Mouse (Mus musculus) stomach, embryonic 14.5 days (tissue): Measurements from ENCODE around the gene Agtr2. TPM values are rescaled to one million over a fixed set of nuclear protein-coding genes. Genes with fewer than 3 reads are reported as not detected.
A peak's percentile ranks its signal among the peaks of the same experiment; 100 is the strongest.
"Not testable (repeated sequence)": the region's sequence is repeated elsewhere in the genome, so short reads cannot be mapped to it uniquely, and the experiment has no call there.

Experiments used
- ATAC-seq: fragments of 200-750 bp; cut with Nextera tagmentation; 2 replicates; pipeline ENCODE4 v1.8.0; 2017; ENCODE audit warnings: low read depth, moderate TSS enrichment; ENCODE audit not compliant: insufficient number of reproducible peaks, insufficient read depth, low FRiP score
- H3K27ac ChIP-seq: fragments of 300-500 bp; sonication (generic); 2 replicates; pipeline ENCODE4 v1.5.1; 2014; ENCODE audit warnings: mild to moderate bottlenecking, low read length, moderate library complexity, mixed read lengths
- H3K27me3 ChIP-seq: fragments of 300-500 bp; sonication (generic); 2 replicates; pipeline ENCODE4 v1.6.1; 2014; ENCODE audit warnings: low read length, control low read depth, mixed read lengths; ENCODE audit not compliant: control insufficient read depth, insufficient read depth
- H3K36me3 ChIP-seq: fragments of 300-500 bp; sonication (generic); 2 replicates; pipeline ENCODE4 v1.6.1; 2014; ENCODE audit warnings: mild to moderate bottlenecking, control low read depth, low read length, moderate library complexity, mixed read lengths; ENCODE audit not compliant: control insufficient read depth, insufficient read depth
- H3K4me1 ChIP-seq: fragments of 300-500 bp; sonication (generic); 2 replicates; pipeline ENCODE4 v1.6.1; 2014; ENCODE audit warnings: low read length, control low read depth, mixed read lengths; ENCODE audit not compliant: control insufficient read depth, insufficient read depth
- H3K4me2 ChIP-seq: fragments of 300-500 bp; sonication (generic); replicated peaks from 2 replicates; pipeline ENCODE4 v1.6.1; 2014; ENCODE audit warnings: low read depth, low read length, control low read depth
- H3K4me3 ChIP-seq: fragments of 300-500 bp; sonication (generic); 2 replicates; pipeline ENCODE4 v1.5.1; 2014; ENCODE audit warnings: low read depth, low read length, control low read depth
- H3K9ac ChIP-seq: fragments of 300-500 bp; sonication (generic); replicated peaks from 2 replicates; pipeline ENCODE4 v1.6.1; 2014; ENCODE audit warnings: low read depth, mild to moderate bottlenecking, control low read depth, low read length, moderate library complexity, mixed read lengths
- H3K9me3 ChIP-seq: fragments of 300-500 bp; sonication (generic); 2 replicates; pipeline ENCODE4 v1.6.1; 2016; ENCODE audit warnings: low read depth, low read length, control low read depth; ENCODE audit not compliant: control insufficient read depth
- WGBS: fragments of 180-500 bp; shearing (Covaris S2); extraction: QIAGEN DNeasy Blood & Tissue Kit; methylation state at CpG from one replicate; pipeline ENCODE4 v1.1.7; 2014; 5-methylcytosine and 5-hydroxymethylcytosine counted together
- polyA plus RNA-seq: library from polyadenylated mRNA; unstranded; fragments of >200 nt; fragmentation: Nextera tagmentation; extraction: Ambion mirVana; gene quantifications from 2 replicates; pipeline ENCODE4 v1.2.1, GENCODE M21; 2014

The Agtr2 gene
- polyA plus RNA-seq, result 30.8 and 39.1 TPM in 2 replicates

DNA sequence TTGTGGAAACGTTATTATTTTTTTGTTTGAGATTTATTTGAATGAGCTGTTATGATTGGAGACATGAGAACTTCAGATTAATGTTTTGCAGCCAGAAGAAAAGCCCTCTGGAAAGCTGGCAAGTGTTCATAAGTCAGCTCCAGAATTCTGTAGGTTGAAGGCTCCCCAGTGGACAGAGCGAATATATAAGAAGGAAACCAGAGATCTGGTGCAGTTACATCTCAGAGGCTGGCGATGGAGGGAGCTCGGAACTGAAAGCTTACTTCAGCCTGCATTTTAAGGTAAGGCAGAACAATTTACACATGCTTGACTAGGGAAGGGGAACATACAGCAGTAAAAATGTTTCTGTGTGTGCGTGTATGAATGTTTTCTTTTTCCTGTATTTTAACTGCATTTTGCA lies at the start of gene Agtr2:
Gene Agtr2, plus strand, starts transcription at position 131 of the 400 bp plus-strand sequence.
- 57% methylated on average over 5 of the region's 5 CpGs for WGBS

DNA sequence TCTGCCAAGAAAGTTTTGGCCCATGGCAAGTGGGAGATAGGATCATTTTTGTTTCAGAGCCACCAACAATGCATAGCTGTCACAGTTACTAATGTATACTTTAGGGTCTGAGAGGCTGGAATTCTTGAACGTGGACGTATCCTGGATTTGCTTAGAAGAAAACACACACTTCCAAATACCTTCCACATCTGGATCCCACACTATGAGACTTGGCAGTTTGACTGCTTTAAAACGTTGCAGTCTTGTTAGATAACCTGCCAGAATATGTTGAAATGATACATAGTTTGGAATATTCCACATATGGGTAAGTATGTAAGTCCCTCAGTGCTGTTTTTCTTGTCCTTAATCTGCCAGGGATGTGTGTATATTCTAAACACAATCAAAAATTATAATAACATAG lies 31.8 kb upstream of the Agtr2 start:
- no peak overlapping the region for H3K4me2 ChIP-seq
- H3K9me3 ChIP-seq, result no peaks in the 10 kb centered on the region
- H3K4me1 ChIP-seq, result no peaks in the 10 kb centered on the region
- no peaks in the 10 kb centered on the region for H3K36me3 ChIP-seq
- no peak overlapping the region for H3K27ac ChIP-seq
- no peak overlapping the region for H3K4me3 ChIP-seq
- ATAC-seq, result no peak
- H3K9ac ChIP-seq, result no peak overlapping the region
- WGBS, result 31% methylated on average over 3 of the region's 3 CpGs
- H3K27me3 ChIP-seq, result no peaks in the 10 kb centered on the region

More for the DNA sequence above, at the start of gene Agtr2:
- H3K9me3 ChIP-seq, result no peaks in the 10 kb centered on the region
- no peaks in the 10 kb centered on the region for H3K36me3 ChIP-seq
- no peaks in the 10 kb centered on the region for H3K4me1 ChIP-seq
- H3K27me3 ChIP-seq, result no peaks in the 10 kb centered on the region
- H3K4me2 ChIP-seq, result no peak within 1 kb of the TSS
- no peak within 1 kb of the TSS for H3K9ac ChIP-seq
- ATAC-seq, result no peak
- H3K4me3 ChIP-seq, result peak within 1 kb of the TSS; percentile 3; the same call in 1 of the 2 replicates
- H3K27ac ChIP-seq, result no peak within 1 kb of the TSS

DNA sequence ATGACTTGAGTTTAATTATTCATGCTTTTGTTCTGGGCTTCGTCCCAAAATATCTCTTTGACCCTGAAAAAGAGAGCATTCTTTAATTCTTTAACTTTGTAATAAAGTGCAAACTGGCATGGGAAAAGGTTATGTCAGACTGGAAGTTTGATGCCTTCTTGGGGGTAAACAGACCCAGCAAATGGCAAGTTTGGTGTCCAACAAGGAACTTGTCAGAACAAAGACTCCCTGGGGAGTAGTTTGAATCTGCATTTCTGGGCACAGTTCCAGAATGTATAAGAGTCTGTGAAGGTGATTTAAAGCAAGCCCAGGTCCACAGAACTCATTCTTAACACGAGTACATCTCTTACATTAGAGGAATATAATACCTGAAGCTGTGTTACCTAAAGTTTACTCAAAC lies 3.8 kb downstream of the Agtr2 start:
- Histone ChIP-seq H3K4me2 (no peak overlapping the region), H3K9ac (no peak overlapping the region), H3K27me3 (no peaks in the 10 kb centered on the region), H3K36me3 (no peaks in the 10 kb centered on the region), H3K4me3 (no peak overlapping the region), H3K9me3 (no peaks in the 10 kb centered on the region), H3K4me1 (no peaks in the 10 kb centered on the region), H3K27ac (no peak overlapping the region)
- ATAC-seq, result no peak
- 56% methylated on average over 2 of the region's 2 CpGs for WGBS

DNA sequence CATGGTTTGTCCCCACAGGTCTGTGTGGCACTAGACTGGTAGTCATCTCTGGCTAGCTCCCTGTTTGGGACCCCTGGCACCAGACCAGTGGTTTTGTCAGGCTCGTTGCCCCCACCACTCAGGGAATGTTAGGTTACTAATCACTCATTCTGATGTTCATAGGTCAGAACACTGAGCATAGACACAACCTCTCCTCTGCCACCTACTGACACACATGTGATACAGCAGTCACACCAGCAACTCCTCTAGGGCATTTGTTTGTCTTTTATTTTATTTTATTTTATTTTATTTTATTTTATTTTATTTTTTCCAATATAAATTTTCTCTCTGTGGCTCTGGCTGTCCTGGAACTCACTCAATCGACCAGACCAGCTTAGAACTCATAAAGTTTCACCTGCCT lies 15.9 kb downstream of the Agtr2 start:
- Histone ChIP-seq H3K27ac (no peak overlapping the region), H3K9ac (no peak overlapping the region), H3K36me3 (no peaks in the 10 kb centered on the region), H3K4me2 (no peak overlapping the region), H3K9me3 (no peaks in the 10 kb centered on the region), H3K27me3 (no peaks in the 10 kb centered on the region), H3K4me3 (no peak overlapping the region), H3K4me1 (no peaks in the 10 kb centered on the region)
- 24% methylated on average over 2 of the region's 2 CpGs for WGBS
- no peak for ATAC-seq

DNA sequence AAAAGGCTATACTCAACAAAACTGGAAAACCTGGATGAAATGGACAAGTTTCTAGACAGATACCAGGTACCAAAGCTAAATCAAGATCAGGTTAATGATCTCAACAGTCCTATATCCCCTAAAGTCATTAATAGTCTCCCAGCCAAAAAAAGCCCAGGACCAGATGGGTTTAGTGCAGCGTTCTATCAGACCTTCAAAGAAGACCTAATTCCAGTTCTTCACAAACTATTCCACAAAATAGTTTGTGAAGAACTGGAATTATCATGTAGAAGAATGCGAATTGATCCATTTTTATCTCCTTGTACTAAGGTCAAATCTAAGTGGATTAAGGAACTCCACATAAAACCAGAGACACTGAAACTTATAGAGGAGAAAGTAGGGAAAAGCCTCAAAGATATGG lies 23.0 kb downstream of the Agtr2 start:
- not testable (repeated sequence) for H3K27me3 ChIP-seq, ATAC-seq, H3K36me3 ChIP-seq, H3K4me3 ChIP-seq, H3K4me1 ChIP-seq, H3K9ac ChIP-seq, H3K9me3 ChIP-seq, H3K27ac ChIP-seq, H3K4me2 ChIP-seq
- WGBS, result 79% methylated on average over 2 of the region's 2 CpGs

DNA sequence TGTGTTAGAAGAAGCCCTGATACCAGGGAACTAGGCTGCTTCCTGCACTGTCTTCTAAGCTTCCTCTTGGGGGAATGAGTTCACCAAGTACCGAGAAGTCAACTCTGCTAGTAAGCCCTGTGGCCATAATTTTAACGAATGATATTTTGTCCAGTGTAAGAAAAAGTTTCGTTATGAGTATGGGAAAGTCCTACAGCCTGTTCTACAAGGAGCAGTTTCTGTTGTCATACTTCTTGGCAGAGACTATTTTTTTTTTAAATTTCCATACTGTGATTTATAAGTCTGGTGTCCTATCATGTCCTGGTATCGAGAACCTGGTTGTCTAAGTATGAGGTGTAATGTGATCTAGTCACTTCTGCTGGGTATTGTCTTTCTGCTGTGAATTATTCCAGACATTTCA lies 38.2 kb downstream of the Agtr2 start:
- H3K27ac ChIP-seq, result no peak overlapping the region
- H3K9ac ChIP-seq, result no peak overlapping the region
- 80% methylated on average over 4 of the region's 4 CpGs for WGBS
- H3K4me1 ChIP-seq, result no peaks in the 10 kb centered on the region
- no peaks in the 10 kb centered on the region for H3K27me3 ChIP-seq
- H3K4me2 ChIP-seq, result no peak overlapping the region
- no peaks in the 10 kb centered on the region for H3K9me3 ChIP-seq
- no peak overlapping the region for H3K4me3 ChIP-seq
- ATAC-seq, result no peak
- no peaks in the 10 kb centered on the region for H3K36me3 ChIP-seq

Other genes starting within 250 kb of the Agtr2 start
- gene Slc6a14, start 230.4 kb downstream of the Agtr2 start, polyA plus RNA-seq, result 0.09 and 0.14 TPM in 2 replicates